Mouse (Mus musculus) myocyte (in vitro differentiated cells): ENCODE results near the gene Ccdc96. TPM values are rescaled to one million over a fixed set of nuclear protein-coding genes. Genes with fewer than 3 reads are reported as not detected.

Source experiments
- H3K27me3 ChIP-seq: one replicate; pipeline ENCODE4 v1.6.1; 2011; ENCODE audit not compliant: control insufficient read depth, insufficient read depth, insufficient read length
- H3K36me3 ChIP-seq: one replicate; pipeline ENCODE4 v1.6.1; 2011; ENCODE audit not compliant: control insufficient read depth, insufficient read depth
- H3K4me2 ChIP-seq: one replicate; pipeline ENCODE4 v1.6.1; 2011; ENCODE audit warnings: low read depth, control low read depth
- H3K4me3 ChIP-seq: one replicate; pipeline ENCODE4 v1.5.1; 2011; ENCODE audit warnings: mild to moderate bottlenecking, control low read depth, moderate library complexity
- H3K79me2 ChIP-seq: one replicate; pipeline ENCODE4 v1.6.1; 2011; ENCODE audit not compliant: control insufficient read depth, insufficient read depth
- H3ac ChIP-seq: one replicate; pipeline ENCODE4 v1.6.1; 2011; ENCODE audit not compliant: control insufficient read depth, insufficient read length
- CEBPB ChIP-seq: IDR thresholded peaks from 2 replicates; pipeline ENCODE4 v1.6.1; 2011; ENCODE audit warnings: mild to moderate bottlenecking, moderate library complexity; ENCODE audit not compliant: poor library complexity, insufficient read depth, severe bottlenecking
- E2F4 ChIP-seq: IDR thresholded peaks from one replicate; pipeline ENCODE4 v1.6.1; 2011; ENCODE audit warnings: mild to moderate bottlenecking, control low read depth, moderate library complexity; ENCODE audit not compliant: insufficient read depth
- MAX ChIP-seq: IDR thresholded peaks from one replicate; pipeline ENCODE4 v1.6.1; 2011; ENCODE audit warnings: low read depth, mild to moderate bottlenecking, control low read depth
- MYOD1 ChIP-seq, 3 experiments: IDR thresholded peaks; one replicate each; pipeline ENCODE4 v1.6.1; 2011; ENCODE audit warnings: control low read depth in 2 of 3, low read depth in 2 of 3, mild to moderate bottlenecking in 2 of 3, moderate library complexity in 1 of 3; ENCODE audit not compliant: insufficient read length in 2 of 3, control insufficient read depth in 1 of 3
- MYOG ChIP-seq, 3 experiments: IDR thresholded peaks; one replicate each; pipeline ENCODE4 v1.6.1; 2011; ENCODE audit warnings: control low read depth in 2 of 3, low read depth in 2 of 3, mild to moderate bottlenecking in 2 of 3; ENCODE audit not compliant: insufficient read length in 2 of 3, control insufficient read depth in 1 of 3, insufficient read depth in 1 of 3
- POLR2A ChIP-seq: IDR thresholded peaks from one replicate; pipeline ENCODE4 v1.6.1; 2011; ENCODE audit warnings: low read depth, mild to moderate bottlenecking, control low read depth, moderate library complexity; ENCODE audit not compliant: insufficient read length
- POLR2AphosphoS2 ChIP-seq: IDR thresholded peaks from one replicate; pipeline ENCODE4 v1.6.1; 2011; ENCODE audit warnings: low read depth, control low read depth; ENCODE audit not compliant: insufficient read length
- REST ChIP-seq: IDR thresholded peaks from one replicate; pipeline ENCODE4 v1.6.1; 2011; ENCODE audit warnings: mild to moderate bottlenecking, control low read depth, moderate library complexity; ENCODE audit not compliant: insufficient read depth, insufficient read length
- SRF ChIP-seq: IDR thresholded peaks from one replicate; pipeline ENCODE4 v1.6.1; 2011; ENCODE audit warnings: low read depth; ENCODE audit not compliant: control insufficient read depth, insufficient read length
- TCF12 ChIP-seq: IDR thresholded peaks from one replicate; pipeline ENCODE4 v1.6.1; 2011; ENCODE audit warnings: mild to moderate bottlenecking, control low read depth; ENCODE audit not compliant: poor library complexity, insufficient read depth, severe bottlenecking
- TCF3 ChIP-seq: IDR thresholded peaks from one replicate; pipeline ENCODE4 v1.6.1; 2011; ENCODE audit warnings: low read depth, control low read depth; ENCODE audit not compliant: insufficient read length
- USF1 ChIP-seq: IDR thresholded peaks from one replicate; pipeline ENCODE4 v1.6.1; 2011; ENCODE audit warnings: low read depth, mild to moderate bottlenecking, control low read depth, moderate library complexity
- polyA plus RNA-seq: library from polyadenylated mRNA; unstranded; fragments of >200 nt; fragmentation: generic; extraction: Trizol; gene quantifications from one replicate; pipeline ENCODE4 v1.2.1, GENCODE M21; 2012; ENCODE audit warnings: missing spikeins

Ccdc96 gene
- polyA plus RNA-seq, 1 experiment: 0.38 TPM

DNA sequence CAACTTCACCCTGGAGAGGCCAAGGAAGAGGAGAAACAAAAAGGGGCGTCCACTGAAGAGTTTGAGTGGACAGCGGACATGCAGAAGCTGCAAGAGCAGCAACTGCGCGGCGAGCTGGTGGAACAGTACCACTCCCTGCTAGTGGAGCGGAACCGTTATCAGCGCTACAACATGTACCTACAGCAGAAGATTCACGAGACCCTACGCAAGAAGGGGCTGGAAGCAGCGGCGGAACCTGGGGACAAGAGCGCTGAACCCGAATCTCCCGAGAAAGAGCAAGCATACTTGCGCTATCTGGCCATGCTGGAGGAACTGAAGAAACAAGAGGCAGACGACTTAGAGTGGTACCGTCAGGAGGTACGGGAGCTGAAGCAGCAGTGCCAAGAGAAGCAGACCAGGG, 918 bp downstream of the Ccdc96 start:
- Histone ChIP-seq H3K4me2 (peak overlapping the region; percentile 96), H3K27me3 (no peaks in the 10 kb centered on the region), H3K4me3 (peak overlapping the region; percentile 76), H3ac (peak overlapping the region; percentile 87), H3K79me2 (peaks cover 33% of the 10 kb centered on the region), H3K36me3 (no peaks in the 10 kb centered on the region)
- TF ChIP-seq TCF3 (no peak), SRF (no peak), E2F4 (no peak), MAX (no peak)

- no peak overlapping the region for H3K4me3 ChIP-seq
- no peak for TF ChIP-seq TCF12
- TF ChIP-seq MAX: no peak
- TF ChIP-seq MYOD1 (IDR thresholded peaks at IDR 0.05; ENCODE audit: control insufficient read depth in 1 of 3, insufficient read length in 2 of 3, low read depth in 2 of 3): no peak
- no peak for TF ChIP-seq MYOG (IDR thresholded peaks at IDR 0.05; ENCODE audit: control insufficient read depth in 1 of 3, insufficient read depth in 1 of 3, insufficient read length in 2 of 3, low read depth in 2 of 3)
- no peak for TF ChIP-seq SRF
- no peak for TF ChIP-seq E2F4
- no peak for TF ChIP-seq REST
- no peak for TF ChIP-seq CEBPB
- no peak for TF ChIP-seq POLR2AphosphoS2
- no peak for TF ChIP-seq POLR2A
- no peak for TF ChIP-seq USF1
- no peak for TF ChIP-seq TCF3
- no peaks in the 10 kb centered on the region for H3K36me3 ChIP-seq
- no peaks in the 10 kb centered on the region for H3K79me2 ChIP-seq
- H3K27me3 ChIP-seq: no peaks in the 10 kb centered on the region
- no peak overlapping the region for H3K4me2 ChIP-seq
- no peak overlapping the region for H3ac ChIP-seq
Measured at GRCm38 (mm10) chr5:36489225-36489624, 4.8 kb downstream of the Ccdc96 start.

- H3K79me2 ChIP-seq: no peaks in the 10 kb centered on the region
- no peak overlapping the region for H3ac ChIP-seq
- no peak overlapping the region for H3K4me2 ChIP-seq
- no peaks in the 10 kb centered on the region for H3K36me3 ChIP-seq
- no peak for TF ChIP-seq TCF3
- TF ChIP-seq POLR2A: no peak
- no peak for TF ChIP-seq SRF
- no peak for TF ChIP-seq MAX
- TF ChIP-seq USF1: no peak
- no peak for TF ChIP-seq E2F4
- no peak for TF ChIP-seq MYOG (IDR thresholded peaks at IDR 0.05; ENCODE audit: control insufficient read depth in 1 of 3, insufficient read depth in 1 of 3, insufficient read length in 2 of 3, low read depth in 2 of 3)
- TF ChIP-seq MYOD1 (IDR thresholded peaks at IDR 0.05; ENCODE audit: control insufficient read depth in 1 of 3, insufficient read length in 2 of 3, low read depth in 2 of 3): no peak
- TF ChIP-seq TCF12: no peak
- no peak for TF ChIP-seq REST
- TF ChIP-seq POLR2AphosphoS2: no peak
- no peaks in the 10 kb centered on the region for H3K27me3 ChIP-seq
- no peak overlapping the region for H3K4me3 ChIP-seq
Measured at GRCm38 (mm10) chr5:36493919-36494318, 9.5 kb downstream of the Ccdc96 start.

- Histone ChIP-seq H3ac (no peak overlapping the region), H3K36me3 (no peaks in the 10 kb centered on the region), H3K4me3 (no peak overlapping the region), H3K79me2 (no peaks in the 10 kb centered on the region), H3K4me2 (no peak overlapping the region), H3K27me3 (no peaks in the 10 kb centered on the region)
- TF ChIP-seq MYOD1 (IDR thresholded peaks at IDR 0.05; ENCODE audit: control insufficient read depth in 1 of 3, insufficient read length in 2 of 3, low read depth in 2 of 3) (no peak), POLR2A (no peak), POLR2AphosphoS2 (no peak), SRF (no peak), E2F4 (no peak), MAX (no peak), MYOG (IDR thresholded peaks at IDR 0.05; ENCODE audit: control insufficient read depth in 1 of 3, insufficient read depth in 1 of 3, insufficient read length in 2 of 3, low read depth in 2 of 3) (no peak), USF1 (no peak)
Measured at GRCm38 (mm10) chr5:36494709-36495108, 10.3 kb downstream of the Ccdc96 start.

- Histone ChIP-seq H3K4me3 (no peak overlapping the region), H3K36me3 (no peaks in the 10 kb centered on the region)
Measured at GRCm38 (mm10) chr5:36505235-36505634, 20.8 kb downstream of the Ccdc96 start.

More at GRCm38 (mm10) chr5:36505235-36505634, 20.8 kb downstream of the Ccdc96 start:
- Histone ChIP-seq H3K79me2 (no peaks in the 10 kb centered on the region), H3ac (no peak overlapping the region), H3K4me2 (no peak overlapping the region), H3K27me3 (no peaks in the 10 kb centered on the region)
- TF ChIP-seq TCF12: no peak
- TF ChIP-seq E2F4: no peak
- TF ChIP-seq POLR2A: no peak
- no peak for TF ChIP-seq SRF
- no peak for TF ChIP-seq USF1
- no peak for TF ChIP-seq MAX
- TF ChIP-seq POLR2AphosphoS2: no peak
